Mouse (Mus musculus): ENCODE data around the gene Azi2. TPM values are rescaled to one million over a fixed set of nuclear protein-coding genes. Genes with fewer than 3 reads are reported as not detected.

Azi2 gene
- polyA plus RNA-seq, 1 experiment from 2014 or later: 85.1 TPM

DNA sequence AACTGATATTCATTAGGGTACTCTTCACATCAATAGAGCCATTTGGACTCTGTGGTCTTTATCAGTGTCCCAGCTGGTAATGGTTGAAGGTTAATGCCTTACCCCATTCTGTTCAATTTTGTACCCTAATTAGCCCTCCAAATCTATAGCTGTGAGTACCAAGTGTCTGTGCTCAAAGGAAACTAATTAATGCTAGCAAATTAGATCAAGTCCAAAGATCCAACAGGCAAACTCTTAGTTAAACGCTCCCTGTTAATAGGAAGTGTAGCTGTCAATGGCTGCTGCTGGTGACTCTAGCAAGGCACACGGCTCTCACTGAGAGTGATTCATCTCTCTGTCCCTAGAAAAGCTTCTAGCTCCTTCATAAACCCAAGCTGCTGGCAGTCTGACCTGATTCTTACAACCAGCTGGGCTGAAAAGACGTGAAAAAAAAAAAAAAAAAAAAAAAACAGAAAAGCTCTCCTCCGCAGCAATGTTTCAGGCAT, 68.3 kb downstream of the Azi2 start:
- ATAC-seq (ENCODE audit: low read depth): no peak
- Histone ChIP-seq H3K36me3 (ENCODE audit: control insufficient read depth, insufficient read depth, low read length) (no peaks in the 10 kb centered on the region), H3K9me3 (ENCODE audit: control insufficient read depth, low read length) (no peaks in the 10 kb centered on the region), H3K4me2 (ENCODE audit: low read depth, low read length) (no peak overlapping the region), H3K27me3 (ENCODE audit: control insufficient read depth, insufficient read depth, low read length) (no peaks in the 10 kb centered on the region), H3K9ac (replicated peaks; ENCODE audit: low read depth, low read length) (no peak overlapping the region), H3K27ac (ENCODE audit: low read depth, low read length) (no peak overlapping the region), H3K4me1 (ENCODE audit: control insufficient read depth, insufficient read depth, low read length) (peaks cover 9% of the 10 kb centered on the region; the same call in 1 of the 2 replicates), H3K4me3 (ENCODE audit: low read depth, low read length) (no peak overlapping the region)
- 30% methylated on average over 4 of the region's 4 CpGs for WGBS

DNA sequence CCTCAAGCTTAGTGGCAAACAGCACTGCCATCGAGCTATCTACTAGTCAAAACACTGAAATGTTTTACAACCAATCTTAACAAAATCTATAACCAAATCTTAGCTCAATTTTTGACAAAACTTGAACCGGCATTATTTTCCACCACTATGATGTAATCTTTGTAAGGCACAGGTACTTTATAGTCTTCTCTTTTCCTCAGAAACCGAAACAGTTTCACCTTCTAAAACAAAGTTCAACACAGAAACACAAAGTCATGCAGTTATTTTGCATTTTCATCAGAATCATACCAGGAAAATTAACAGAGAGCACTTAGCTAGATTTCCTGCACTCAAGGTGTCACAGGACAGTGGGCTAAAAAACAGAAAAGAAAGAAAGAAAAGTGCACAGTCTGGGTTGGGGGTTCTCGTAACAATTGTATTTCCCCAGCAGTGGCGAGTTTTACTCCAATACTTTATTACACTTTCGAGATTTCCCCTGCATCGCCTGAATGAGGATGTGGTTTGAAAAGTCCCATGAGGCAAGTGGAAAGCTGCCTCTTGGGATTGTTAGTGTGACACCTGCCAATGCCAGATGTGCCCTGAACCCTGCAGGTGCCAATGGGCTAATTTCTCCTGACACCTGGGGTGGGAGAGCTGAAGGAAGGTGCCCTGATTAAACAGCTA, 69.5 kb downstream of the Azi2 start:
- Histone ChIP-seq H3K36me3 (ENCODE audit: control insufficient read depth, insufficient read depth, low read length) (no peaks in the 10 kb centered on the region), H3K9me3 (ENCODE audit: control insufficient read depth, low read length) (no peaks in the 10 kb centered on the region), H3K4me2 (ENCODE audit: low read depth, low read length) (no peak overlapping the region), H3K27ac (ENCODE audit: low read depth, low read length) (no peak overlapping the region), H3K9ac (replicated peaks; ENCODE audit: low read depth, low read length) (no peak overlapping the region), H3K4me1 (ENCODE audit: control insufficient read depth, insufficient read depth, low read length) (peaks cover 9% of the 10 kb centered on the region; the same call in 1 of the 2 replicates), H3K27me3 (ENCODE audit: control insufficient read depth, insufficient read depth, low read length) (no peaks in the 10 kb centered on the region), H3K4me3 (ENCODE audit: low read depth, low read length) (no peak overlapping the region)
- WGBS: 64% methylated on average over 7 of the region's 7 CpGs
- ATAC-seq (ENCODE audit: low read depth): no peak

GRCm38 (mm10) chr9:118110360-118110710, 70.0 kb downstream of the Azi2 start:
- H3K9me3 ChIP-seq (ENCODE audit: control insufficient read depth, low read length): no peaks in the 10 kb centered on the region
- H3K9ac ChIP-seq (replicated peaks; ENCODE audit: low read depth, low read length): no peak overlapping the region
- no peak overlapping the region for H3K4me3 ChIP-seq (ENCODE audit: low read depth, low read length)
- no peak for ATAC-seq (ENCODE audit: low read depth)
- no peaks in the 10 kb centered on the region for H3K27me3 ChIP-seq (ENCODE audit: control insufficient read depth, insufficient read depth, low read length)
- H3K36me3 ChIP-seq (ENCODE audit: control insufficient read depth, insufficient read depth, low read length): no peaks in the 10 kb centered on the region
- peaks cover 9% of the 10 kb centered on the region; the same call in 1 of the 2 replicates for H3K4me1 ChIP-seq (ENCODE audit: control insufficient read depth, insufficient read depth, low read length)
- no peak overlapping the region for H3K27ac ChIP-seq (ENCODE audit: low read depth, low read length)
- H3K4me2 ChIP-seq (ENCODE audit: low read depth, low read length): no peak overlapping the region
- WGBS: 43% methylated on average over 2 of the region's 2 CpGs

Small RNA genes lying within 50 kb of the gene (microRNA-seq; reads per million reads assigned to microRNA genes)
- gene Gm22008: not detected

Other genes with a start within 250 kb of the Azi2 start
- 48.5 and 52.4 TPM in 2 replicates for gene Cmc1, start 109.7 kb downstream of the Azi2 start, polyA plus RNA-seq (2014; fragmentation: Nextera tagmentation; extraction: Ambion mirVana)